Mouse (Mus musculus) mature B cell (primary cell): Measurements from ENCODE around the gene Uri1.

Experiments
- in situ Hi-C: fragments of 300-500 bp; cut with MboI; formaldehyde crosslinking; loops from 2 replicates; pipeline ENCODE4 v1.14.3; 2019

Gene Uri1

GRCm38 (mm10) chr7:38013946-38014345 lies 9.4 kb downstream of the Uri1 start:
- in situ Hi-C loops, result no loop called here

GRCm38 (mm10) chr7:38012811-38013210 lies 10.5 kb downstream of the Uri1 start:
- in situ Hi-C loops, result no loop called here

- in situ Hi-C loops, result no loop called here
Measured at GRCm38 (mm10) chr7:38008359-38008758, 15.0 kb downstream of the Uri1 start.

DNA sequence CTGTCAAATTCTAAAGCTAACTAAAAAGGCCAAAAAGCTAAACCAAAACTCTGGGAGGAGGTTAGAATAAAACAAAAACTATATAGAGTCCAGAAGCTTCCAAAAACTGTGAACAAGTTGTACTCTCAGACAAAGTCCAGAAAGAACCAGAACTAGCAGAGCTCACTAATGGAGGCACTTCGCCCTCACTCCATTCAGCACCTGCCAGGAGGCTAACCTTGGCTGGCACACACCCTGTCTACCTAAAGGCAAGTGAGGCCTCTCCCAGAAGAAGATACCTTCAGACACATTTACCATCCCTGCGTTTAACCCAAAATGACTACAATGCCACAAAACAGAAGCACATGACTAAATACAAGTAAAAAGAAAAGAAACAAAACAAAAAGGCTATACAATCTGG lies 20.9 kb downstream of the Uri1 start:
- in situ Hi-C loops, result no loop called here

DNA sequence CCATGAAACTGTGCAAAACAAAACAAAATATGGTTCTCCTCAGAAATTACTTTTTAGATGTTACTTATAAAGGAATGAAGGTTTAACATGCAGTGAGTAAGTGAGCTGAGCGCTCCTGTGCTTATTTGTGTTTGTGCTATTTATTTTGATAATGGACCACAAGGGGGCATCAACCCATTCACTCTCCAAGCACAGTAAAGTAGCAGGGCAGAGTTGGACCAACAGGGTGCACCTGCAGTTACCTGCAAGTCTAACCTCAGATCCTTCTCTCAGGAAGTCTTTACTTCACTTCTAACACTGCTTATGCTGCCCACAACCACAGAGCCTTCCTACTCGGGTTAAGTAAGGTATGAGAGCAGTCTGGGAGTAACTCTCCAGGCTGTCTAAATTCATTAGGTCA lies 23.7 kb downstream of the Uri1 start:
- in situ Hi-C loops, result no loop called here

GRCm38 (mm10) chr7:37992861-37993260 lies 30.5 kb downstream of the Uri1 start:
- in situ Hi-C loops, result no loop called here

GRCm38 (mm10) chr7:37984866-37985265 lies 38.5 kb downstream of the Uri1 start:
- in situ Hi-C loops, result no loop called here

DNA sequence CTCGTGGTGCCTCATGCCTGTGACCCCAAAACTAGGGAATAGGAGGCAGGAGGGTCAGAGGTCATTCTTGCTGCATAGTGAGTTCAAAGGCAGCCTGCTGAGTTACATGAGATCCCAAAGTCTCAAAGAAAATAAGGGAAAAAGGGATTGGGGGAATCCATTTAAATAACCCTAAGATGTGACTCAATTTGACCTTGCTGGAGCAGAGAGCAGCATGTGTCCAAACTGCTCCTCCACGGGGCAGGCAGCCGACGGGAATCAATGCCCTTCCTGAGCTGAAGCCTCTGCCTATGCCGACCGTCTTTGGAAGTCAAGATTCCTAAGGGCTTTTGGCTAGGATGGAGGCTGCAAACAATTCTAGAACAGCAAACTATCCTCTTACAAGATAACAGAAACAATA lies 39.9 kb downstream of the Uri1 start:
- in situ Hi-C loops, result no loop called here

DNA sequence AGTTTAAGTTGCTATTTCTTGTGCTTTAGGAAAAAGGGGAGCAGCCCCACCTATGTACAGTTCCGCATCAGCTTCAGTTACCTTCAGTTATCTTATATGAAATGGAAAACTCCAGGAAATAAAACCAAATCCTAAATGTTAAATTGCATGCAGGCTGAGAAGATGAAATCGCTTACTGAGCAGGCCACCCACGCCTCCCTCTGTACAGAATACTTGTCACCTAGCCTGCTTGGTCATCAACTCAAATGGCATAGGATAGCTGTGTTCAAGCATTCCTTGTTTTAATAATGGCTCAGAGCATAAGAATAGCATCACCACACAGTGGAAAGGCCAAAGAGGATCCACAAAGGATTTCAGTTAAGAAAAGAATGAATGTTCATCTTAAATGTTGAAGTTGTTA lies 43.6 kb downstream of the Uri1 start:
- in situ Hi-C loops, result no loop called here

- in situ Hi-C loops, result no loop called here
Measured at GRCm38 (mm10) chr7:37978412-37978811, 44.9 kb downstream of the Uri1 start.

DNA sequence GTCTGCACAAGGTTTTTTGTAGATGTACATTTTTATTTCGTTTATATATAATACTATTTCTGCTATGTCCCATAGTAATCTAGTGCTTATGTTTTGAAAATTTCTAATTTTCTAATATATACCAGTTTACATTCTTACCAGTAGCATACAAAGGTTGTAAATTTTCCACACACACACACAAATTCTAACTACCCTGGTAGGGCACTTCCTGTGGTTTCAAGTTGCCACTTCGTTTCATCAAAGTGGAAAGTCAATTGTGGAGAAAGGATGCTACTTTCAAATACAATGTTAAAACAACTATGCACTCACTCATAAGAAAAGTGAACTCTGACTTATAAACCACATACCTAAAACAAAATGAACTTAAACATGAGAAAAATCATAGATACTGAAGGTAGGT lies 45.7 kb downstream of the Uri1 start:
- in situ Hi-C loops, result no loop called here

DNA sequence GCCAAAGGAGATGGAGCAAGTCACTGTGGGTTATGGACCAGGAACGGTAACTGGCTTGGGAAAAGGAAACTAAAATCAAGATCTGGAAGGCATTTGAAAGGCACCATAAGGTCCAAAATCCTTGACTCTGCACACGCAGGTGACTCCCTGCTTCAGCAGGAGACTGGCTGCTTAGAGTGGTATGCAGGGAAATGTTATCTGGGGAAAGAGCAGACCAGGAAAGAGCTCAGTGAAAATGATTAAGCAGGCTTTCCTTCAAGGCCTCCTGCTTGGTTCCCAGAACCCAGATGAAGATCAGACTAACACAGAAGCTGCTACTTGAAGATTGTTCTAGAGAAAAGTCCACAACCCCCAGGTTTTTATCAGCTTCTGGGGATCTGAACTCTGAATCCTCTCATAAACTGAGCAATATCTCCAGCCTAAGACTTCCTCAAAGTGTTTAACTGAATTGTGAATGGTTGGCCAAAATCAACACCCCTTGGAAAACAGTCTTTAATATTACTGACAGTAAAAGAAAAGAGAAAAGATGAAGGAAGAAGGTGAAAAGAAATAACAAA lies 50.3 kb downstream of the Uri1 start:
- in situ Hi-C loops, result no loop called here

DNA sequence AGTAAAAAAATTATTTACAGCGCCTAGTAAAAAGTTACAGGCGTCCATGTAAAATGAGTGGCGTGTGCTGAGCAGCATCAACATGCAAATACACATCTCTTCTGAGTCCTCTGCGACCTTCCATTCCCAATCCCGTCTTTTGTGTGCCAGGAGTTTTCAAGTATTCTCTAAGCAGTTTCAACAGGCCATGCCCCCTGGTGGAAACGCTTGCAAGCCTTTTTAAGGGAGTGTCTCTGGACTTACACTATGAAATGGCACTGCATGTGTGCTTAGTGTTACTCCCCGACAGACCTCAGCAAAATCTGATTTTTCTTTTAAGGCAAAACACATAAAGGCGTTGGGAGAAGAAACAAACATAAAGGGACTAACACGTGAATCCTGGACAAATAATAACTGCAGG lies 50.8 kb downstream of the Uri1 start:
- in situ Hi-C loops, result no loop called here

DNA sequence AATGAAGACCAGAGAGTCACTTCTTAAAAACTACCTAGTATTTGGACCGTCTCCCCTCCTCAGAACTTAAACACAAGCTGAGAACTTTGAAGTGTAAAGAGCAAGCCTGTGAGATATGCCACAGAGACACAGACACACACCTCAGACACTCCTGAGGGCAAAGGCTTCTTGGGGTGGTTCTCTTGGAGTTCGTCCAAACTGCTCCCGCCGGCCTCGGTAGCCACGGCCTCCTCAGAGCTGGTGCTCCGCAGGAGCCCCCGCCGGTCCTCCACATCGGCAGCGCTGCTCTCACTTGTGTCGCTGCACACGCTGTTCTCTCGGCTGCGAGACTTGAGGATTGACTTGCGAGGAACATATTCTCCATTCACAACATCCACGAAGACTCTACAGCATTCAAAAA lies 61.0 kb downstream of the Uri1 start:
- in situ Hi-C loops, result no loop called here

DNA sequence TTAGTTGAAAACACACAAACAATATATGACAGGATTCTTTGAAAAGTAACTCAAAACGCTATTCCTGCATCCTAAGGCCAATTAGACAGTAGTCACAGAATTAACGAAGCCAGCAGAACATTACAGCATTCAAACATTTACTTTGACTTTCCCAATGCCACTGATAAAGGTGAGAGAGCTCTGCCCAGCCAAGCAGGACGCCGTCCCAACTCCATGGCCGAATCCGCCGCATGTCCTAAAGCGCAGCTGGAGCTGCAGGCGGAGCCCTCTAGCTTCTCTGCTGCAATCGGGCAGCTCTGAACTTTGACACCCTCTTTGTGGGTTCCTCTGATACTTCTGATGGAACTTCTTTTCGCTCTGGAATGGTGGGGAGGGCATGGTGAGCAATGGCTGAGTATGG lies 62.1 kb downstream of the Uri1 start:
- in situ Hi-C loops, result no loop called here

- in situ Hi-C loops, result no loop called here
Measured at GRCm38 (mm10) chr7:37951841-37952240, 71.5 kb downstream of the Uri1 start.

GRCm38 (mm10) chr7:37936459-37936858 lies 86.9 kb downstream of the Uri1 start:
- in situ Hi-C loops, result no loop called here

GRCm38 (mm10) chr7:37935786-37936185 lies 87.6 kb downstream of the Uri1 start:
- in situ Hi-C loops, result no loop called here

DNA sequence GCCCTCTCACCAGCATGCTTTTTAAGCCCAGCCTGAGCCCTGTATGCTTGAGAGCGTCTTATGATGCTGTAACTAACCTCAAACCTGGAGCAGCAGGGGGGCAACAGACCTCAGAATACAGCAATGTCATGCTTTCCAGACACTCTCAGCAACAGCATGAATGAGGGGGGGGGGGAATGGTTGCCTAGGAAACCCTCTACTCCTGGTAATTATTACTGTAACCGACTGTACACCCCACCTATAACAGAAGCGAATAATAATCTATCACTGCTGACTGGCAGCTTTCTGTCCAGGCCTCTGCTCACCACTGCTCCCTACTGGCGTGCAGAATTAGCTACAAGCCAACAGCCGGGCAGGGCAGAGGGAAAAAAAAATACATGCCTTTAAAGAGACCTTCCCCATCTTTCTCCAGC lies 88.6 kb downstream of the Uri1 start:
- in situ Hi-C loops, result no loop called here

GRCm38 (mm10) chr7:37933754-37934308 lies 89.5 kb downstream of the Uri1 start:
- in situ Hi-C loops, result no loop called here

GRCm38 (mm10) chr7:37931631-37932030 lies 91.7 kb downstream of the Uri1 start:
- in situ Hi-C loops, result no loop called here

DNA sequence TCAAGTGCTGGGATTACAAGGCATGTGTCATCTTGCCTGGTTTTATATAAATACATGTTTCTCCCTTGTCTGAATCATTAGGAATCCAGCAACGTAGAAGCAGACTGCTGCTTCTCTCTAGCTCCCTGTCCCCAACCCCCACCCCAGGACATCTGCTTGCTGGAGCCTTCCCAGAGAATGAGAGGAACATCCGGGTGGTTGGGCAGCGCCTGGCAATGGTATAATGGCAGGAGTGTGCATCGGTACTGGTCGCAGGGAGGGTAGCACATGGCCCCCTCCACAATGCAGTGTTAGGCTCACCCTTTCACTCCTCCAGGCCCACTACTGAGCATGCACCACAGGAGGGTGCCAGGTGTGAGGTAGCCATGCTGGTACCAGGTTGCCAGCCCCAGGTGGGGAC lies 93.6 kb downstream of the Uri1 start:
- in situ Hi-C loops, result no loop called here

DNA sequence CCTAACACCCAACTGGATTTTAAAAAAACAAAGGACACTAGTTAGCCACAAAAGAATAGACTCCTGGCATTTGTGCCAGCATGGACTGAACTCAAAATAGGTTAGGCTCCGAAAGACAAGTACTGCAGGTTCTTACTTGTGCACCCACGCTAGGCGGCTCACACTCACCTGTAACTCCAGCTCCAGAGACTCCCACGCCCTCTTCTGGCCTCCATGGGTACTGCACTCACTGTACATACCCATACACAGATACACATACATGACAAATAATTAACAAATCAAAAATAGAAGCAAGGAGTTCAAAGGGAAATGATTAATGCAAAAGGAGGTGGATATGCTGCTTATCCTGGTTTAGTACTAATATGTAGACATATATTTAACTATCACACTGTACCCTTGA lies 100.4 kb downstream of the Uri1 start:
- in situ Hi-C loops, result no loop called here

- in situ Hi-C loops, result no loop called here
Measured at GRCm38 (mm10) chr7:37921681-37922430, 101.5 kb downstream of the Uri1 start.
